Mouse (Mus musculus) c-Kit-negative CD71-positive TER-119-positive erythroid progenitor cells, embryonic 14.5 days (primary cell): ENCODE measurements around the gene Krt12.

Source experiments
- DNase-seq: peaks from one replicate; pipeline ENCODE4 v3.0.0-alpha.2; 2013; ENCODE audit warnings: low read depth, low spot score

The Krt12 gene

DNA sequence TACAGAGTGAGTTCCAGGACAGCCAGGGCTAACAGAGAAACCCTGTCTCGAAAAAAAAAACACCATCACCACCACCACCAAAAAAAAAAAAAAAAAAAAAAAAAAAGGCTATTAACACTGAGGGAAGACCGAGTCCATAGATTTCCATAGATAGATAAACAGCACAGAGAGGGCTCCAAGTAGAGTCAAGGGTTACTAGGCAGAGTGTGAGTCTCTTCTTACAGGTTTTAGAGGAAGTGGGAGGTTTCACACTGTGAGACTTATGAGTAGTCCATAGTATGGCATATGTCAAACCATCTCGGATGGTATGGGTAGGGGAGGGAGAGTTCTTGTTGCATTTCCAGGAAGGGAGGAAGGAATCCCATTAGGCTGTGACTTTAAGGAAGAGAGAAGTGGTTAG is 24.0 kb downstream of the Krt12 start:
- DNase-seq, result no peak

DNA sequence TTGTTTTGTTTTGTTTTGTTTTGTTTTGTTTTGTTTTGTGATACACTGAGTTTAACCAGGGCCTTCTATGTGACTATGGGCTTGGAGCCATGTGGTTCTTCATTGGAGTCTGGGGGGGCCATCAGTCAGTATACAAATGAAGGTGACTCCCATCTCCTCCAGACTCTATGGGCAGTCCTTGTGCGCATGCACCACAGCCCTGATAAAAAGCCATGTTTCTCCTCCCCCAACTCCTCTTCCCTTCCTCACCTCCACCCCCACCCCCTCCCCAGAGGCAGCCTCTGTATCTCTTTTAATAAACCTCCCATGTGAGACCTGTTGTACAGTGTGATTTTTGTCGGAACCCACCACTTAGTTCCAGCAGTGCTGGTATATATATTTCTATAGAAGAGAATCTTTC is 25.4 kb downstream of the Krt12 start:
- no peak for DNase-seq

DNA sequence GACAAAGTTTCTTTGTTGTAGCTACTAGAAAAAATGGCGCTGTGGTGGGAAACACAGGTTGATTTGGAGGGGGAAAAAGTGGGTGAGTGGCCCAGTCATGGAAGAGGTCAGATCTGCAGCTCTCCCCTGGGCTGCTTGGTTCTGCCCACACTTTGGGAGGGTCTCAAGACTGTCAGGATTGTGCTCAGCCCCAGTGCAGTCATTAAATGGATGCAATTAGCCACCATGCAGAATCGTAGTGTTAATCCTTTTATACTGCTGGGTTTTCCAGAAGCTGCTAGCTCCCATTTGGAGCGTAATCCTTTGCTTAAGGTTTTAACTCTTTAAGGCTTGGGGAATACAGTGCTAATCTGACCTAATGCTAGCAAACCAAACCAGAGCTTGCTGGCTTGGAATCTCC is 26.0 kb downstream of the Krt12 start:
- DNase-seq, result no peak

DNA sequence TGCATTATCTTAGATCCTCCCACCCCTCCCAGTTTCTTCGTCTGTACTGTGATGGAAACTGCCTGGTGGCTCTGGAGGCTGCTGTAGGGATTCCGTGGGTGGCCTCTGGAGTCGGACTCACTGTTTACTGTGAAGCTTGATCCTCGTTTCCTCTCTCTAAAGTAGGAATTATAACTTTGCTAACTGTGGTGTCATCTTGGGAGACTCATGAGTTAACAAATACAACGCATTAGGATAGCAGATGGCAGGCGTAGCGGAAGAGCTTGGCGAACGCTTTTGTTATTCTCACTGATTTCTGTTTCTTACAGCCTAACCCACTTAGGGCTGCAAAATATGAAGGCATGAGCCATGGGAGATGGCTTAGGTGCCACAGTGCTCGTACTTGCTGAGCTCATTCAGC is 29.6 kb downstream of the Krt12 start:
- DNase-seq, result no peak

DNA sequence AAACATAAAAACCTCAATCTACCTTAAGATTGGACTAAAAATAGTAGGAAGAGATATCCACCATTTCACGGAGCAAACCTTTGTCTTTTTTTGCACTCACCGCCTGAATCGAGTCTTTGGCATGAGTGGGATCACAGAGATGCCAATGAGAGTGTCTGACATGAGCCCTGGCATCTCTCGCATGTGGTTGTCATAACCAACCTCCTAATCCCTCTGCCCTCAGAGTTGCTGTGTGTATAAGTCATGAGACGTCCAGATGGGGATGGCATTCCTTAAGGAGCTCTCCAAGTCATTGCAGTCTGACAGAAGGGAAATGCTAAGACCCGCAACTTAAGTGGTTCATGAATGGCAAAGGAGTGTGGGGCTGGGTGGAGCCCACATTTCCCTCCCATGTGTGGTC is 30.7 kb downstream of the Krt12 start:
- no peak for DNase-seq

DNA sequence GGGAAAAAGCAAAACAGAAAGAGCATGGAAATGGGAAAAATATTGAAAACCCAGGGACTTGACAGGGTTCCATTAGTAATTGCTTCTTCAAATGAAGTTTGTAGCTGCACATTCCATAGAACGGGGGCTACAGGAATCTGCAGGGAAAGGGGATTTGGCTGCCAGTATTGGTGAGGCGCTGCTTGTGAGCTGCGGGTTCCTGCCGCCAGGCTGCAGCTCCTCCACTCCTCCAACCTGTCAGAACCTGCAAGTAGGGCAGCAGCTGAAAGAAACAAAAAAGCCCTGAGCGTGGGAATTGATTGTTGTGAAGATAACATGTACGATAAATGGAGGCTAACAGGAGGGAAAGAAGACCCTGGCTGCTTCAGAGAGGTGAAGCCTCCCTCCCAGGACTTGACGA is 31.2 kb downstream of the Krt12 start:
- no peak for DNase-seq

DNA sequence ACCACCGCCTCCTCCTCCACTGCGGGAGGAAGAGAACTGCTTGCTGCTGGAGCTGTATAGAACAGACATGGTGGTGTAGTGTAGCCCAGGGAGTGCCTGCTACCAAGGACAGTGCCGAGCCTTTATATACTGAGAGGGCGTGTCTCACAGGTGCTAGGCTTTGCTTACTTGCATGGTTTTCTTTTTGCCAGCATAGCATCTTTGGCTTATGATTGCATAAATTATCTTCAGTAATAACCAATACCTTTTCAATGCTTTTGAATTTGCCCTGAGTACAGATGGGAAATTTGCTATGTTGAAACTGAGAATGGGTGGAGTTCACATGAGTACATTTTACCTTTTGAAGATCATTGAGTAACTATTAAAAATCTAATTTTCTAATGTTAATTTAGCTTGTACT is 32.8 kb downstream of the Krt12 start, which contains the start of gene Krt10:
Krt10 (minus strand) TSS at position 101 of the 400 bp plus-strand sequence.
- no peak for DNase-seq

DNA sequence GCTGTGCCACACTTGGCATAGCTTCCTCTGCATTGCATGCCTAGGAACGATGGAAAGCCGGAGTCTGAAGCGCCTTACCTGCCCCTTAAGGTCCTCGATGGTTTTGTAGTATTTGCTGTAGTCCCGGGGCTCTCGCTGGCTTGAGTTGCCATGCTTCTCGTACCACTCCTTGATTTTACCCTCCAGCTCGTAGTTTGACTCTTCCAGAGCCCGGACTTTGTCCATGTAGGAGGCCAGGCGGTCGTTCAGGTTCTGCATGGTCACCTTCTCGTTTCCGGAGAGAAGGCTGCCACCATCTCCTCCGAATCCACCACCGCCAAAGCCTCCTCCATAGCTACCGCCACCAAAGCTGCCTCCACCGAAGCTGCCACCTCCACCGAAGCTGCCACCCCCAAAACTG is 33.4 kb downstream of the Krt12 start:
- DNase-seq, result no peak

DNA sequence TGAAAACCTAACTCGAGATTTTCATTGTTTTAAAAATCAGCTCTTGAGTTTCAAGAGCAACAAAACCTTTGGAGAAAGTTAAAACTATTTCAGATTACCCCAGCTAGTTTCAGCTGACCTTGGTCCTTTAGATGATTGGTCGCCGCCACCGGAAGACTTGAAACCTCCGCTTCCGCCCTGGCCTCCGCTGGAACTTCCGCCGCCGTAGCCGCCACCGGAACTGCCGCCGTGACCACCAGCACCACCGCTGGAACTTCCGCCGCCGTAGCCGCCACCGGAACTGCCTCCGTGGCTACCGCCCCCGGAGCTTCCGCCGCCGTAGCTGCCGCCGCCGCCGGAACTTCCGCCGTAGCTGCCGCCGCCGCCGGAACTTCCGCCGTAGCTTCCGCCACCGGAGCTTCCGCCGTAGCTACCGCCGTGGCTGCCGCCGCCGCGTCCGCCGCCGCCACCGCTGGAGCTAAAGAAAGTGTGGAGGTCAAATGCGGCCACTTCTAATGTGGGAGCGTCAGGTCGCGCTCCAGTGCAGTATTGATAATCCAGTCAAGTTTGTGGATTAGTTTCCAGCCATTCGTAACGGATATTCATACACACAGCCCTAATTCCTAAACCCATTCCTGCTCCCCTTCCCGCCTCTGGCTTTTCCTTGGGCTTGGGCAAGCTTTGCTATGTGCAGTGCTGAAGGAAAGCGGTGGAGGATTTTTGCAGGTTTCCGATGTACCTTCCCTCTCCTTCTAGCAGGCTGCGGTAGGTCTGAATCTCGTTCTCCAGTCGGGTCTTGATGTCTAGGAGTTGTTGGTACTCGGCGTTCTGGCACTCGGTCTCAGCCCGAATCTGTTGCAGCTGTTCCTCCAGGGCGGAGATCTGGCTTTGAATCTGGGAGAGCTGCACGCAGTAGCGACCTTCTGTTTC is 36.0 kb downstream of the Krt12 start:
- no peak for DNase-seq

DNA sequence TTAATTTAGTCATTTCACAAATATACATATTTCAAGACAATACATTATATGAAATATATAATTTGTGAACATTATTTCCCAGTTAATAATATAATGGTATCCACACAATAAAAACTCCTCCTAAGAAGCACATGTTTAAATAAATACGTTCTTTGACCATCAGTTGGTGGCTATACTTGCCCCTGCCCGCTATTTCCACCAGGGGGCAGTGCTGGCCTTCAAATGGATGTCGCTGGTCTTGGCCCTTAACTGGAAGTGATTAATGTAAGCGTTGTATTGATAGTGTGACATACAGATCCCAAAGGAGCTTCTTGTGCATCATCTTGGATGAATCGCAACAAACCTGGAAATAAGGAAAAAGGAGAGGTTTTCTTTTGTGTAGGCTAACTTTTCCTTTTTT is 42.5 kb downstream of the Krt12 start:
- peak; percentile 21 for DNase-seq

DNA sequence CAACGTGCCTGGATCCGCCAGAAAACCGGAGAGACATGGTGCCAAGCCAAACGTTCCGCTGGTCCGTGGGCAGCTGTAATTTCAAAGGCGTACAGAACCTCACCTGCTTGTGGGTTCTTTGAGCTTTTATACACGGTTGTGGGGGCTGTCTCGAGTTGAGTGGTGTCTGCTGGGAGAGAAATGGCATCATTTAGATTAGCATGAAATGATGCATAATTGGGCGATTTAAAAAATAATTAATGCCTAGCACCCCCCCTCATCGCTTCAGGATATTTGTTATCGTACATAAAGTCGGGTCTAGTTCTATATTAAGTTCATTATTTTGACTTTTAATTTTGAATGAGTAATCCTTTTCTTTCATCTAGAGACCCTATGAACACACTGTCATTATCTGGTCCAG is 47.3 kb downstream of the Krt12 start, which contains the start of gene Krt28:
Krt28 (minus strand) TSS at position 101 of the 400 bp plus-strand sequence.
- no peak for DNase-seq

DNA sequence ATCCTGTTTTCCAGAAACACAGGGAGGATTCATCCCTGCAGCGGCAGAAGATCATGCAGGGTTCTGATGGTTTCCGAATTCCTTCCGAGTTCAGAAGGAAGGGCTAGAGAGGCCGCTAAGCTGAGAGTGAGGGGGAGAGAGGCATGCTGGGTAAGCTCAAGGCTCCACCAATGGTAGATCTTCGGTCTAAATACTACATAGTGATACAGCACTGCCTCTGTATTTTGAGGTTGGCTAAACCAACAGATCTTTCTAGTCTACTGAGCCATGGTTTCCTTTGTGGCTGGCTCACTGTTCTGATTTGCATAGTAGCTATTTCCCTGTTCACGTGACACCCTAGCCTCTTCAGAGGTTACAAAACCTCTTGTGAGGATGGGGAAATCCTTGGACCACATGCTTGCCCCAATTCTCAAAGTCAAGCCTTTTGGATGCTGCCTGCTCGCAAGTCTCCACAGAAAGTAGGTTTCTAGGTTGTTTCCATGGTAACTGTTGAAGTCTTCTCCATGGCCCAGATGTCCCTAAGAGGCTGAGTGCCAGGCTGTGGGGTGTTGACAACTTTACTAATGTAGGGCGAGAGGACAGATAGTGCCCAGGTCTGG is 52.1 kb downstream of the Krt12 start:
- no peak for DNase-seq

DNA sequence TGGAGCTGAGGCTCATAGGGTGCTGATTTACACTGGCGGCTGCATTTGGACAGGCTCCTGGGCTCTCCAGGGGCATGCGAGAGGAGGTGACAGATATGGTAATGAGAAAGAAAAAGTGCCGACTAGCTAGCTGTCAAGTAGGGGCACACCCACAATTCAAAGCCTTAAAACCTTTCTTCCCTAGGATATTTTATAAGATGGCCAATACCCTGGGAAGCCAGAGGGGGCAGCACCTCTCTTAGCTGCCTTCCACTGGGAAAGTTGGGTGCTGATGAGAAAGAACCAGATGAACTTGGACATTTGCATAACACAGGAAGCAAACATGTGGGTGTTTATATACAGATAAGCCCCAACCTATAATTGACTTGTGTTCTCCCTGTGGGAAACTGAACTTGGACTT is 52.8 kb downstream of the Krt12 start:
- DNase-seq, result no peak

DNA sequence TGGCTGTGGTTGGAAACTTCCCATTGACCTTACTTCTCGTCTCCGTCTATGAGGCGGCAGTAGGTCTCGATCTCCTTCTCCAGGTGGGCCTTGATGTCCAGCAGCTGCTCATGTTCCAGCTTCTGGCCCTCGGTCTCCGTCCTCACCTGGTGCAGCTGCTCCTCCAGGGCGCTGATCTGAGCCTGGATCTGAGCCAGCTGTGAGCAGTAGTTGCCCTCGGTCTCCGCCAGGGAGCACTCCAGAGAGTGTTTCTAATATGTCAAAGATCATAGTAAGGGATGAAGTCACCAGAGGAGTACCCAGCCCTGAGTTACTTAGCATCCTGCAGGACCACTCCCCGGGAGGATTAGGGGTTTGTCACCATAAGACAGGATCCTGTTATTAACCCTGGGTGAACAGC is 55.3 kb downstream of the Krt12 start:
- DNase-seq, result no peak
